Mouse (Mus musculus) erythroblast, embryonic 14.5 days (primary cell): ENCODE results near the gene Tmem108.

ENCODE experiments used
- GATA1 ChIP-seq: IDR thresholded peaks from 2 replicates; pipeline ENCODE4 v1.6.1; 2012; ENCODE audit warnings: low read length, inconsistent platforms, mixed read lengths
- TAL1 ChIP-seq: IDR thresholded peaks from 3 replicates; pipeline ENCODE4 v1.6.1; 2012; ENCODE audit warnings: low read length, inconsistent platforms, mixed read lengths

- TF ChIP-seq TAL1 (no peak), GATA1 (no peak)
Measured at GRCm38 (mm10) chr9:103642300-103642699, 119.3 kb downstream of the Tmem108 start.
